Mouse (Mus musculus): ENCODE measurements at regions not wholly inside any gene's neighbourhood (a gene's known extent, or its start where the extent isn't known, plus 50 kb on each side); places are given as distances from the start of the nearest gene placed in this dataset.

DNA sequence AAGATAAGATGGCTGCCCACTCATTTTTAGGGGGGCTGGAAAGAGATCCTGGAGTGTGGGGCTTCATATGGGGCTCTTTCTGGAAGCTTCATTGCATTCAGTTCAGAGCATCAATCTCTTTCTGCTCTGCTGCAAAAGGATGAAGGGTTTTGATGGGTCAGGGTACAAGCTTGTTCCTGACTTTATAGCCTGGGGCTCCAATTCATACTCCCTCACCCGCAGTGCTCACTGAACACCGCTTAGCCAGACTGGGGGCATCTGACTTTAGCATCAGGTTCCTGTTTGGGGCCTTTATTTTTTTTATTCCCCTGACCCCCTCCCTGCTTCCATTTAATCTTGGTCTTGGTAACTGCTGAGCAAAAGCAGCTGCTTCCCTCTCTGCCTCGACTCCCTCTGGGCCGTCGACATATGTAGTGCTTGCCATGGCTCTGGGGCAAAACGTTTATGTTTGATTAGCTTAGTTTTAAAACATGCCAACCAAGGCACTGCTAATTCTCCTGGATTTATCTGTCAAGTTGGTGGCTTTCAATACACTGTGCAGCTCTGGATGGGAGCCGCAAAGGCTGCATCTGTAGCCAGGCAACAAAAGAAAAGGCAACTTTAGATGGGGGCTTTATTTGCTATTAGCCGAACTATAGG lies 387.0 kb downstream of the Sfmbt2 start:
- TF ChIP-seq CTCF (IDR thresholded peaks at IDR 0.05) (no peak), EP300 (IDR thresholded peaks at IDR 0.05) (no peak)
